Mouse (Mus musculus): ENCODE data around the gene Gjb6.

DNA sequence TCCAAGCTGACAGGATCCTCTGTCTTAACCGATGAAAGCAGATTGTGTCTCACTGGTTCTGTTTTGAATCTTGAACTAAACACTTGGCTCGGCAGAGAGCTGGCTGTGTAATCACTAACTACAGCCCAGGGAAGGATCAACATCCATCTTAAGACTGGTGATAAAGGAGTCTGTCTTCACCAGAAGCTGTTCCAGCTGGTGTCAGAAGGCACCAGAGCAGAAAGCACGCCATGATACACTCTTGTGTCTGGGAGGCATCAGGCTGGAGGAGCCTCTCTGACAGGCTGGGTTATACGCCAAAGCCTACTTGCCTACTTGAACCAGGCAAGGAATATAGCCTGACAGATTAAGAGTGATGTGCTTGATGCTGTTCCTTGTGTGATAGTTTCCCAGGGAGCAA, 12.3 kb upstream of the Gjb6 start:
- TF ChIP-seq CTCF (IDR thresholded peaks at IDR 0.05; ENCODE audit: control insufficient read depth, insufficient read depth, insufficient read length) (no peak), USF1 (IDR thresholded peaks at IDR 0.05; ENCODE audit: low read depth) (no peak), CEBPB (IDR thresholded peaks at IDR 0.05; ENCODE audit: low read depth) (no peak), MYOG (IDR thresholded peaks at IDR 0.05; ENCODE audit: control insufficient read depth, extremely low read depth, insufficient read length) (no peak), MAX (IDR thresholded peaks at IDR 0.05) (no peak)
